Mouse (Mus musculus): ENCODE data around the gene Nucks1. TPM values are rescaled to one million over a fixed set of nuclear protein-coding genes. Genes with fewer than 3 reads are reported as not detected.
A peak's percentile ranks its signal among the peaks of the same experiment; 100 is the strongest.
"Not testable (repeated sequence)": the region's sequence is repeated elsewhere in the genome, so short reads cannot be mapped to it uniquely, and the experiment has no call there.

The Nucks1 gene
- polyA plus RNA-seq, 1 experiment from 2014 or later = 46.8 TPM

DNA sequence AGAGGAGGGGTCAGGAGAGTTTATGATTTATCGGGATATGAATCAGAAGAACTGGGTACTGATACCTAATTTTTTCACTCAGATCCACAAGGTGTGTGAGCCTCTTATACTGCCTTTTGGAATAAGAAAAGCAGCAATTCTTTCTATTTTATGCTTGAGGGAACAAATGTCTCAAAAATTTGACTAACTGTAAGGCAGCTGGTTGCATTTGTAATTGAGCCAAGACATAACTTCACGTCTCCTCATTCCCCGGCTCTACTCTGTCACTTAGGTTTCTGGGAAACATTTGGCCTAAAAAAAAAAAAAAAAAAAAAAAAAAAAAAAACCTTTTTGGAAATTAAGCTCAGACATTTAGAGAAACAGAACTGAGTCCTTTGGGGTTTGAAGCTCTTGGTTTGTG lies 23.7 kb upstream of the Nucks1 start:
- Histone ChIP-seq H3K27me3 (no peaks in the 10 kb centered on the region), H3K4me3 (no peak overlapping the region), H3K36me3 (no peaks in the 10 kb centered on the region), H3K9me3 (no peaks in the 10 kb centered on the region), H3K9ac (no peak overlapping the region), H3K4me2 (no peak overlapping the region), H3K27ac (replicated peaks) (no peak overlapping the region), H3K4me1 (replicated peaks) (no peaks in the 10 kb centered on the region)
- no peak for ATAC-seq (ENCODE audit: low FRiP score, low read depth)
- 82% methylated on average over 3 of the region's 3 CpGs for WGBS

DNA sequence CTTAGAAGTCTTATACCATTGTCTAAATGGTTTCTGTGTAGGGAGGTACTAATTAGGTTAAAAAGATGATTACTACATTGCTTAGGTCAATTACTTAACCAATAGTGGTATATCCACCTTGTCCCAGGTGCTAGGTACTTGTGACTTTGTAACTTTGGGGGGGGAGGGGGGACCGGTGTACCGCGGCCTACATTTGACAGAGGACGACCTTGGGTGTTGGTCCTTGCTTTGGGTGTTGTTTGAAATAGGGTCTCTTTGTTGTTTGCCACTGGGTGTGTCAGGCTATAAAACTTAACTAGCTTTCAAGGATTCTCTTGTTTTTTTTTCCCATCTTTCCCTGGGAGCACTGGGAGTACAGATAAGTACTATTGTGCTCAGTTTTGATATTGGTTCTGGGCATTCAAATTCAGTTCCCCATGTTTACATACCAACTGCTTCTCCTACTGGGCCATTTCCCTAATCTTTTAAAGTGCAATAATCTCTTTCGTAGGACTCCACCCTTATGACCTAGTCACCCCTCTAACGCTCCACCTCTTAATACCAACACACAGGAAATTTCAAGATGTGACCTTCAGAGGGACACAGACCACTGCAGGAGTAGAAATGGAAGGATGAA lies 20.2 kb upstream of the Nucks1 start:
- Histone ChIP-seq H3K9ac (no peak overlapping the region), H3K9me3 (no peaks in the 10 kb centered on the region), H3K4me2 (no peak overlapping the region), H3K27me3 (no peaks in the 10 kb centered on the region), H3K4me1 (replicated peaks) (no peaks in the 10 kb centered on the region), H3K4me3 (no peak overlapping the region), H3K27ac (replicated peaks) (no peak overlapping the region), H3K36me3 (no peaks in the 10 kb centered on the region)
- ATAC-seq (ENCODE audit: low FRiP score, low read depth) = no peak
- WGBS = 81% methylated on average over 6 of the region's 6 CpGs

GRCm38 (mm10) chr1:131891436-131891835 lies 18.9 kb upstream of the Nucks1 start:
- H3K4me1 ChIP-seq (replicated peaks) = no peaks in the 10 kb centered on the region
- no peak overlapping the region for H3K4me3 ChIP-seq
- no peak overlapping the region for H3K9ac ChIP-seq
- no peaks in the 10 kb centered on the region for H3K9me3 ChIP-seq
- no peak for ATAC-seq (ENCODE audit: low FRiP score, low read depth)
- H3K27me3 ChIP-seq = no peaks in the 10 kb centered on the region
- no peak overlapping the region for H3K4me2 ChIP-seq
- no peak overlapping the region for H3K27ac ChIP-seq (replicated peaks)
- no peaks in the 10 kb centered on the region for H3K36me3 ChIP-seq
- 61% methylated on average over 4 of the region's 4 CpGs for WGBS

- Histone ChIP-seq H3K27ac (replicated peaks) (no peak overlapping the region), H3K9ac (no peak overlapping the region), H3K36me3 (no peaks in the 10 kb centered on the region), H3K9me3 (no peaks in the 10 kb centered on the region), H3K27me3 (0 out of 2 replicates have a peak, but pooled peaks cover 5% of the 10 kb centered on the region), H3K4me1 (replicated peaks) (no peaks in the 10 kb centered on the region), H3K4me2 (no peak overlapping the region), H3K4me3 (no peak overlapping the region)
- ATAC-seq (ENCODE audit: low FRiP score, low read depth) = no peak
- WGBS = 90% methylated on average over 4 of the region's 4 CpGs
These were observed 7.7 kb upstream of the Nucks1 start for GRCm38 (mm10) chr1:131902679-131903078.

DNA sequence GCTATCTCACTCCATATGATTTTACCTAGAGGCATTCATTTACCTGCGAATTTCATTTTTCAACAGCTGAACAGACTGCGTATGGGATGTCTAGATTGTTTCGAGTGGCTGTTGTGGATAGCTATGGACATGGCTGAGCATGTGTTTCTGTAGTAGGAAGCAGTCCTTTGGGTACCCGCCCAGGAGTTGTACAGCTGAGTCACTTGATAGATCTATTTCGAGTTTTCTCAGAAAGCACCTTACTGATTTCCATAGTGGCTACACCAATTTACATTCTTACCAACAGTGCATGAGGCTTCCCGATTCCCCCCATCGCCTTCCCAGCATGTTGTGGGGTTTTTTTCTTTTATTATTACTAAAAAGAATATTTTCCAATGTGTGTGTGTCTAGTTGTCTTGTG lies 7.1 kb upstream of the Nucks1 start:
- no peak overlapping the region for H3K4me2 ChIP-seq
- no peak for ATAC-seq (ENCODE audit: low FRiP score, low read depth)
- H3K4me1 ChIP-seq (replicated peaks) = no peaks in the 10 kb centered on the region
- 93% methylated on average over 7 of the region's 7 CpGs for WGBS
- H3K36me3 ChIP-seq = no peaks in the 10 kb centered on the region
- no peak overlapping the region for H3K9ac ChIP-seq
- no peaks in the 10 kb centered on the region for H3K9me3 ChIP-seq
- no peak overlapping the region for H3K4me3 ChIP-seq
- H3K27me3 ChIP-seq = peaks cover 8% of the 10 kb centered on the region; the same call in 1 of the 2 replicates
- H3K27ac ChIP-seq (replicated peaks) = no peak overlapping the region

- no peak overlapping the region for H3K4me2 ChIP-seq
- H3K4me1 ChIP-seq (replicated peaks) = 0 out of 2 replicates have a peak, but pooled peaks cover 4% of the 10 kb centered on the region
- H3K4me3 ChIP-seq = no peak overlapping the region
- no peak for ATAC-seq (ENCODE audit: low FRiP score, low read depth)
- no peaks in the 10 kb centered on the region for H3K36me3 ChIP-seq
- no peak overlapping the region for H3K27ac ChIP-seq (replicated peaks)
- H3K27me3 ChIP-seq = peaks cover 13% of the 10 kb centered on the region; the same call in 1 of the 2 replicates
- 24% methylated on average over 1 of the region's 1 CpGs for WGBS
- H3K9me3 ChIP-seq = no peaks in the 10 kb centered on the region
- H3K9ac ChIP-seq = no peak overlapping the region
These were observed 4.8 kb upstream of the Nucks1 start for GRCm38 (mm10) chr1:131905497-131905896.

DNA sequence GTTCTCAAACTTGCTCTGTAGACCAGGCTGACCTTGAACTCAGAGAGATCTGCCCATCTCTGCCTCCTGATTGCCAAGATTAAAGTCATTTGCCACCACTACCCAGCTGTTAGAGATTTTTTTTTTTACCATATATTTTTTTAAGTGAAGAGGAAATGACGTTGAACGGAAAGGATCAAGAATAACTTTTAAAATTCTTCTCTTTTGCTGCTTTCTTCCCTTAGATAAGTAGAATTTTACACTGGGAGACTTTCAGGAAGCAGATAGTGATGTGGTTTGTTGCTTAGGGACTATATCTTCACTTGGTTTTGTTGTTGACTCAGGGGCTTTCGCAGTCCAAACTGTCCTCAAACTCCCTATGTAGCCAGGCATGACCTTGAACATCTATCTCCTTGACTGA lies 1.9 kb upstream of the Nucks1 start:
- no peaks in the 10 kb centered on the region for H3K36me3 ChIP-seq
- 89% methylated on average over 3 of the region's 3 CpGs for WGBS
- no peak overlapping the region for H3K4me3 ChIP-seq
- H3K9ac ChIP-seq = no peak overlapping the region
- no peak overlapping the region for H3K27ac ChIP-seq (replicated peaks)
- peaks cover 19% of the 10 kb centered on the region for H3K4me1 ChIP-seq (replicated peaks)
- H3K27me3 ChIP-seq = peaks cover 13% of the 10 kb centered on the region; the same call in 1 of the 2 replicates
- H3K9me3 ChIP-seq = no peaks in the 10 kb centered on the region
- no peak for ATAC-seq (ENCODE audit: low FRiP score, low read depth)
- H3K4me2 ChIP-seq = no peak overlapping the region

DNA sequence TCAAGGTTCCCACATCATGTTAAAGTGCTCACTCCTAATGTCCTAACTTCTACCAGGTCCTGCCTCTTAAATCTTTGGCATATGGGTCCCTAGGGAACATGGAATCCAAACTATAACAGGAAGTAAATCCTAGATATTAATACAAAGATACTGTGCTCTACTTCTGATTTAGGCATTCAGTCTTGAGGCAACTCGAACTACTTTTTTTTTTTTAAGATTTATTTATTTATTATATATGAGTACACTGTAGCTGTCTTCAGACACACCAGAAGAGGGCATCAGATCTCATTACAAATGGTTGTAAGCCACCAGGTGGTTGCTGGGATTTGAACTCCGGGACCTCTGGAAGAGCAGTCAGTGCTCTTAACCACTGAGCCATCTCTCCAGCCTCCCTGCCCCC lies 1.1 kb upstream of the Nucks1 start:
- H3K36me3 ChIP-seq; H3K4me2 ChIP-seq; ATAC-seq (ENCODE audit: low FRiP score, low read depth); H3K9me3 ChIP-seq; H3K4me3 ChIP-seq; H3K9ac ChIP-seq; H3K27ac ChIP-seq (replicated peaks): not testable (repeated sequence)
- peaks cover 19% of the 10 kb centered on the region for H3K4me1 ChIP-seq (replicated peaks)
- peaks cover 13% of the 10 kb centered on the region; the same call in 1 of the 2 replicates for H3K27me3 ChIP-seq
- 100% methylated on average over 2 of the region's 2 CpGs for WGBS

DNA sequence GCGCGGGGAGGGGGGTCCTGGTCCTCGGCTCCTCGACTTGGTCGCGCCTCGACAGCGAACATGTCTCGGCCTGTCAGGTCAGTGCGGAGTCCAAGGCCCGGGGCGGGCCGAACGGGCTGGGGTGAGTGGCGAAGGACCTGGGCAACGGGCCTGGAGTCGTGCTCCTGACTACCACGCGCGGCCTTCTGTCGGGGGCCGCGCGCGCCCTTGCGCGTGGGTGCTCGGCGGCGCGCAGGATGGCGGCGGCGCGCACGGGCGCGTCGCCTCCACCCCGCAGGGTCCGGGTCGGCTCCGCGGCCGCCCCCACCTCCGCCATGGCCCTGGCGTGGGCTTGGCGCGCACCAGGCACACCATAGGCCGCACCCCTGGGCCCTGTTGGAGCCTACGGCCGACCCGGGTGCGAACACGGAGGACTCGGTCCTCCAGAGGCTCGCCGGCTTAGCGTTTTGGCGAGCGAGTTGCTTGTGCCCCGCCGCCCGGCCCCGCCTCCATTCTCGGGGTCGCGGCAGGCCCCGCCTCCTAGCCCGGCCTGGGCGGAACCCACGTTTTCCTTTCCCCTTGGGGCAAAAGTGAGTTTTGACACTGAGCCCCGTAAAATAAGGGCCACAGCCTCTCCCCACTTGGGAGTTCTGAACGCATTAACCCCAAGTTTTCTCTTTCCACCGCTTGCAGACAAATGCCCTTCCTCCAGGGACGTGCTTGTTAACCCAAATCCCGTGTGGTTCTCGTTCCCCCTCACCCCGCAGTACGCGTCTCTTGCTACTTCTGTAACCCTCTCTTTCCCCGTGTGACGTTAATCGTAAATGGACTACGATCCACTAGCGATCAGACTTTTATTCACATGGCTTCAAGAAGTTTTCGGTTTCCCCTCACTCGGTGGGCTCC lies 582 bp downstream of the Nucks1 start:
- H3K9ac ChIP-seq = peak overlapping the region; percentile 94
- H3K9me3 ChIP-seq = no peaks in the 10 kb centered on the region
- WGBS = under 1% methylated on average over 58 of the region's 88 CpGs
- ATAC-seq (ENCODE audit: low FRiP score, low read depth) = peak; percentile 85
- H3K36me3 ChIP-seq = no peaks in the 10 kb centered on the region
- H3K4me1 ChIP-seq (replicated peaks) = peaks cover 19% of the 10 kb centered on the region
- peaks cover 13% of the 10 kb centered on the region; the same call in 1 of the 2 replicates for H3K27me3 ChIP-seq
- H3K27ac ChIP-seq (replicated peaks) = peak overlapping the region; percentile 99
- peak overlapping the region; percentile 60 for H3K4me2 ChIP-seq
- H3K4me3 ChIP-seq = peak overlapping the region; percentile 82

DNA sequence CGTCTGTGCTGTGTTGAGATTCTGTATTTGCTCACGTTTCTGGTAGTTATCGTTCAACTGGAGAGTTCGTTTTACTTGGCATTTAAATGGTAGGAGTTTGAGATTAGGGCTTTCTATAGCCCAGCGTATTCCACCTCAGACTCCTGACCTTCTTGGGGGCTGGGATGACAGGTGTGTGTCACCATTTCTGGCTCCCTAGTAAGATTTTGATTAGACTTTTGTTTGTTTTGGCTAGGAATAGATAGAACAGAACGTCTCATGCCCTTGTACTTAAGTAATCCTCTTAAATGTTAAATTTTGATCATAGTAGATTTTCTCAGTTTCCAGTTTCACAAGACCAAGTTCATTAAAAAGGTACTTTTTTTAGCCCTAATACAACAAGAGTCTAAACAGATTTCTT lies 7.3 kb downstream of the Nucks1 start:
- H3K27me3 ChIP-seq = no peaks in the 10 kb centered on the region
- H3K36me3 ChIP-seq = peaks cover 26% of the 10 kb centered on the region
- no peak overlapping the region for H3K27ac ChIP-seq (replicated peaks)
- no peak overlapping the region for H3K9ac ChIP-seq
- H3K9me3 ChIP-seq = no peaks in the 10 kb centered on the region
- ATAC-seq (ENCODE audit: low FRiP score, low read depth) = no peak
- H3K4me3 ChIP-seq = no peak overlapping the region
- 79% methylated on average over 6 of the region's 6 CpGs for WGBS
- H3K4me1 ChIP-seq (replicated peaks) = peaks cover 7% of the 10 kb centered on the region
- H3K4me2 ChIP-seq = no peak overlapping the region

DNA sequence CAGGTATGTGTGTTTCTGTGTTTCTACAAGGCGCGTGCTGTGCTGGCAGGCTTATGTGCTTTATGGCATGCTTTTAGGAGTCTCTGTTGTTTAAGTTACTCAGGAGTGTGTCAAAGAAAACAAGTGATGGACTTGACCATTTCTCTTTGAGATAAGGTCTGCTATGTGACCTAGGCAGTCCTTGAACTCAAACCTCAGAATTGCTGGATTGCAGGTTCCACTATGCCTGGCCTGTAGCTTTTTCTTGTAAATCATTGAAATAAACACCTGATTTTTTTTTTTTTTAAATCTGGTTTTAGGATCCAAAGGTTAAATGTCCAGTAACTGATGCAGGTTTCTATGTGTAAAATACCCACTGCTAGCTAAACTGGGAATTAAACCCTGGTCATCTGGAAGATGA lies 8.7 kb downstream of the Nucks1 start:
- H3K36me3 ChIP-seq = peaks cover 37% of the 10 kb centered on the region
- WGBS = 98% methylated on average over 2 of the region's 2 CpGs
- ATAC-seq (ENCODE audit: low FRiP score, low read depth) = no peak
- H3K4me1 ChIP-seq (replicated peaks) = 0 out of 2 replicates have a peak, but pooled peaks cover 3% of the 10 kb centered on the region
- H3K4me3 ChIP-seq = no peak overlapping the region
- H3K27ac ChIP-seq (replicated peaks) = no peak overlapping the region
- H3K27me3 ChIP-seq = no peaks in the 10 kb centered on the region
- no peak overlapping the region for H3K4me2 ChIP-seq
- H3K9me3 ChIP-seq = no peaks in the 10 kb centered on the region
- no peak overlapping the region for H3K9ac ChIP-seq

GRCm38 (mm10) chr1:131922100-131922499 lies 11.8 kb downstream of the Nucks1 start:
- 0 out of 2 replicates have a peak, but pooled peaks cover 2% of the 10 kb centered on the region for H3K4me1 ChIP-seq (replicated peaks)
- H3K36me3 ChIP-seq = peaks cover 61% of the 10 kb centered on the region
- H3K27me3 ChIP-seq = no peaks in the 10 kb centered on the region
- no peak overlapping the region for H3K27ac ChIP-seq (replicated peaks)
- WGBS = 97% methylated on average over 3 of the region's 3 CpGs
- H3K9me3 ChIP-seq = no peaks in the 10 kb centered on the region
- no peak overlapping the region for H3K9ac ChIP-seq
- ATAC-seq (ENCODE audit: low FRiP score, low read depth) = no peak
- H3K4me2 ChIP-seq = no peak overlapping the region
- H3K4me3 ChIP-seq = no peak overlapping the region
